Mouse (Mus musculus): Measurements from ENCODE around the gene Ass1. TPM values are rescaled to one million over a fixed set of nuclear protein-coding genes. Genes with fewer than 3 reads are reported as not detected.

Ass1 gene
- polyA plus RNA-seq, 1 experiment: 212 TPM

DNA sequence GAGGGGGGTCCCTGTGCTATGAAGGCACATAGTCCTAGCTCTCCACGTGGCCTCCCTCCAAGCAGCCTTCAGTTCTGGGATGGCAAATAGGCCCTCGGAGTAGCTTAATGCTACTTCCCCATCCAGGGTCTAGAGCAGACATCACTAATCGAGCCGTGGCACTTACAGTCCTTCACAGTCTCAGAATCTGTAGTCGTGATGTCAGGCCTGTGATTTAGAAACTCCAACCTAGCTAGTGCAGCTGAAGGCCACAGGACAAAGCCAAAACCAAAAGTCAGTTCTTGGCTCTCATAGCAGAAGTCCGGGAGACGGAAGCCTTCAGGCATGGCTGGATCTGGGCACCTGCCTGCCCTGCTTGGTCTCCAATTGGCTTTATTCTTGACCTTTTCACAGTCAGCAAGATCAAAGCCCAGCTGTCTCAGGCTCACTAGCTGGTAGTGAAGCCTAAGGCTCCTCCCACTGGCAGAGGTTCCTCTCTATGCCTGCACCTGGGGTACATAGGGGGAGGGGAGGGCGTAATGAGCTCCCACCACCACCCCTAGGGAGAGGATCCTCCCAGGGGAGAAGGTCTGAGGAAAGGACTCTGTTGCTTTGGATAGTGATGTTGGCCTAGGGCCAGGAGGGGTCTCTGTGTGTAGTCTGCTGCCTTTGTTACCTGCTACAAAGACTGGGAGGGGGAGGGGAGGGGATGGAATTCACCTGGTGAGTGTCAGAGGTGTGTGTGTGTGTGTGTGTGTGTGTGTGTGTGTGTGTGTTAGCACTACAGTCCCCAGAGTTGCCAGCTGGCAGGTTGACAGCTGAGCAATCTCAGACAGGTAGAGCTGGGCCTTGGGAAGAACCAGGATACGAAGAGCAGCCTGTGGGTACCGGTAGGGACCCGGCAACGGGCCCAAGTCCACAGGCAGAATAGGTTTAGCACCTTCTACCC lies 7.5 kb downstream of the Ass1 start:
- TF ChIP-seq POLR2A (IDR thresholded peaks at IDR 0.05; ENCODE audit: low read depth, low read length) (no peak), CTCF (IDR thresholded peaks at IDR 0.05; ENCODE audit: borderline replicate concordance, insufficient read depth, low read length) (no peak)
- H3K27ac ChIP-seq (ENCODE audit: insufficient read depth, low read length): no peak overlapping the region
- H3K4me3 ChIP-seq (ENCODE audit: insufficient read depth, low read length): no peak overlapping the region
- H3K4me1 ChIP-seq (ENCODE audit: control insufficient read depth, insufficient read depth, low read length): no peaks in the 10 kb centered on the region

DNA sequence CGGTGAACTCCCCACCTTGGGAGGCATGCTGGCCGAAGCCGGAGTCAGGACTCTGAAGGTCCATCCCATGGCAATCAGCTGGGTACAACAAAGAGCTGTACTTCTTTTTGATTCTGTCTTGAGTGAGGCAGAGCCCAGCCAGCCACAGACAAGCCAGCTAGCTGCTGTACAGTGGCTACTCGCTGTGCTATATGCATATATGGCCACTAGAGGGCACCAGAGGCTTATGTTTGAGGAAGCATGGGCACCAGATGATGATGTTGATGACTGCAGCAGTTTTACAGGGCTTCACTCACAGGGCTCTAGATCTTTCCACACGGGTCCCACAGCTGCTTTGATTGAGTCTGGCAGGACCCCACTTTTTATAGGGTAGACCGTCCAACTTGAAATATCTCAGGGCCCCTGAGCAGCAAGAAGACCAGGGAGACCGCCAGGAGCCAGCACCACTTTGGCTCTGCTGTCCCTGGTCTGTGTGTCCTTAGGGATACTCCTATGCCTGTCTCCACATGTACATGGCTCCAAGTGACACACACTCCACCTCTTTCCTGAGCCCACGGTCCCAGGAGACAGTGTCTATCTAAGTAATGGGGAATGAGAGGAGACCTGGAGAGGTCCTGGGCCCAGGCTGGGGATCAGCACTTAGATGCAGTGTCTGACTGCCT lies 13.0 kb downstream of the Ass1 start:
- Histone ChIP-seq H3K4me1 (ENCODE audit: control insufficient read depth, insufficient read depth, low read length) (no peaks in the 10 kb centered on the region), H3K4me3 (ENCODE audit: insufficient read depth, low read length) (no peak overlapping the region), H3K27ac (ENCODE audit: insufficient read depth, low read length) (no peak overlapping the region)
- peak; percentile 66; the same call in 1 of the 2 replicates for TF ChIP-seq CTCF (IDR thresholded peaks at IDR 0.05; ENCODE audit: borderline replicate concordance, insufficient read depth, low read length)
- TF ChIP-seq POLR2A (IDR thresholded peaks at IDR 0.05; ENCODE audit: low read depth, low read length): no peak

DNA sequence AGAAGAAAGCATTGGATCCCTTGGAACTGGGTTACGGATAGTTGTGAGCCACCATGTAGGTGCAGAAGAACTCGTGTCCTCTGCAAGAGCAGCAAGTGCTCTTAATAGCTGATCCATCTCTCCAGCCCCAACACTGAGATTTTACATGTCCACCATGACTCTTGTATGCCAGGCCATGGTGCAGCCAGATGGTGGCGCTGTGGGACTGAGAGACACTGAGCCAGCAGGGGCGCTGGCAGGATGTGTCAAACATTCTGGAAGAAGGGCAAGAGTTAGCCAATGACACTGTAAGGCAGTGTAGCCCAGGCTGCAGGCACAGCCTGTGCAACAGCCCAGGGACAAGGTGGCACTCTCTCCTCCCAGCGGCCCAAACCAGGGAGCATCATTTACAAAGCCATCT lies 14.2 kb downstream of the Ass1 start:
- Histone ChIP-seq H3K27ac (ENCODE audit: insufficient read depth, low read length) (no peak overlapping the region), H3K4me1 (ENCODE audit: control insufficient read depth, insufficient read depth, low read length) (no peaks in the 10 kb centered on the region), H3K4me3 (ENCODE audit: insufficient read depth, low read length) (no peak overlapping the region)
- TF ChIP-seq POLR2A (IDR thresholded peaks at IDR 0.05; ENCODE audit: low read depth, low read length) (no peak), CTCF (IDR thresholded peaks at IDR 0.05; ENCODE audit: borderline replicate concordance, insufficient read depth, low read length) (peak; percentile 95)

DNA sequence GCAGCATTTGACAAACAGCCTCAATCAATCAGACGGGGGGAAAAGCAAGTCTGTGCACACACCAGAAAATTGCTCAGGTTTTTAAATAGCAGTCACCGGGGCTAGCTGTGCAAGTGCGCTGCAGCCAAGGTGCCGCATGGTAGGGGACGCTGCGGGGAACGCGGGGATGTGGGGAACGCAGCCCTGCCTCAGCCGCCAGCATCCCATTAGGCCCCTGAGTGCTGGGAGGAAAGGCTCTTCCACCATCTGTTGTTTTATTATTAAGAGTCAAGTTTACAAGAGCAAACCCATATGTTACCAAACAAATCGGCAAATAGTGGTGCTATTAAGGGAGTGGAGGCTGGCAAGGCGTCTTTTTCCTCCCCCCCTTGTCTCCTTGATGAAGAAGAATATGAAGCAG lies 19.2 kb downstream of the Ass1 start:
- Histone ChIP-seq H3K4me3 (ENCODE audit: insufficient read depth, low read length) (no peak overlapping the region), H3K4me1 (ENCODE audit: control insufficient read depth, insufficient read depth, low read length) (no peaks in the 10 kb centered on the region), H3K27ac (ENCODE audit: insufficient read depth, low read length) (no peak overlapping the region)
- no peak for TF ChIP-seq POLR2A (IDR thresholded peaks at IDR 0.05; ENCODE audit: low read depth, low read length)
- no peak for TF ChIP-seq CTCF (IDR thresholded peaks at IDR 0.05; ENCODE audit: borderline replicate concordance, insufficient read depth, low read length)

- TF ChIP-seq CTCF (IDR thresholded peaks at IDR 0.05; ENCODE audit: borderline replicate concordance, insufficient read depth, low read length) (no peak), POLR2A (IDR thresholded peaks at IDR 0.05; ENCODE audit: low read depth, low read length) (no peak)
- no peaks in the 10 kb centered on the region for H3K4me1 ChIP-seq (ENCODE audit: control insufficient read depth, insufficient read depth, low read length)
- no peak overlapping the region for H3K4me3 ChIP-seq (ENCODE audit: insufficient read depth, low read length)
- H3K27ac ChIP-seq (ENCODE audit: insufficient read depth, low read length): no peak overlapping the region
These were observed 20.5 kb downstream of the Ass1 start for GRCm38 (mm10) chr2:31490556-31490955.

GRCm38 (mm10) chr2:31492308-31492707 lies 22.3 kb downstream of the Ass1 start:
- no peak for TF ChIP-seq POLR2A (IDR thresholded peaks at IDR 0.05; ENCODE audit: low read depth, low read length)
- TF ChIP-seq CTCF (IDR thresholded peaks at IDR 0.05; ENCODE audit: borderline replicate concordance, insufficient read depth, low read length): peak; percentile 15; the same call in 1 of the 2 replicates
- H3K4me1 ChIP-seq (ENCODE audit: control insufficient read depth, insufficient read depth, low read length): no peaks in the 10 kb centered on the region

DNA sequence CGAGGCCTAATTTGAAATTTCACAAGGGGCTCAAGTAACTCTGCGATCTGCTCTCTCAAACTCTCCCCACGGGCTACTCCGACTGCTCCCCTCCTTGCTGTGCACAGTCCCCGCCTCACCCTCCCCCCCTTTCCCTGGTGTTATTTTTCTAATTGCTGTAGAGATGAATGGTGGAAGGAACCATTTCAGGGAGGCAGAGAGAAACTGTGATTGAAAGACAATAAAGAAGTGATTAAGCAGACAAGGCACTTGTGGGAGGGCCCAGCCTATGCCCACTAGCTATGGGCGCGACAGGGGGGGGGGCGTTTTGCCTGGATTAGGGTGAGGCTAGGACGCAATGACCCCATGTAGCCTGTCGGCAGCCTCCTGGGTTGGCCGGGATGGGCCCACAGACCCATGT lies 23.2 kb downstream of the Ass1 start:
- no peak overlapping the region for H3K4me3 ChIP-seq (ENCODE audit: insufficient read depth, low read length)
- no peaks in the 10 kb centered on the region for H3K4me1 ChIP-seq (ENCODE audit: control insufficient read depth, insufficient read depth, low read length)
- TF ChIP-seq CTCF (IDR thresholded peaks at IDR 0.05; ENCODE audit: borderline replicate concordance, insufficient read depth, low read length) (no peak), POLR2A (IDR thresholded peaks at IDR 0.05; ENCODE audit: low read depth, low read length) (no peak)
- H3K27ac ChIP-seq (ENCODE audit: insufficient read depth, low read length): no peak overlapping the region

More at GRCm38 (mm10) chr2:31492308-31492707, 22.3 kb downstream of the Ass1 start:
- Histone ChIP-seq H3K27ac (ENCODE audit: insufficient read depth, low read length) (no peak overlapping the region), H3K4me3 (ENCODE audit: insufficient read depth, low read length) (no peak overlapping the region)

GRCm38 (mm10) chr2:31494315-31494714 lies 24.3 kb downstream of the Ass1 start:
- TF ChIP-seq POLR2A (IDR thresholded peaks at IDR 0.05; ENCODE audit: low read depth, low read length) (no peak), CTCF (IDR thresholded peaks at IDR 0.05; ENCODE audit: borderline replicate concordance, insufficient read depth, low read length) (no peak)
- Histone ChIP-seq H3K4me3 (ENCODE audit: insufficient read depth, low read length) (no peak overlapping the region), H3K27ac (ENCODE audit: insufficient read depth, low read length) (no peak overlapping the region), H3K4me1 (ENCODE audit: control insufficient read depth, insufficient read depth, low read length) (no peaks in the 10 kb centered on the region)

GRCm38 (mm10) chr2:31495046-31495476 lies 25.1 kb downstream of the Ass1 start:
- H3K4me3 ChIP-seq (ENCODE audit: insufficient read depth, low read length): no peak overlapping the region
- TF ChIP-seq POLR2A (IDR thresholded peaks at IDR 0.05; ENCODE audit: low read depth, low read length) (no peak), CTCF (IDR thresholded peaks at IDR 0.05; ENCODE audit: borderline replicate concordance, insufficient read depth, low read length) (no peak)
- H3K4me1 ChIP-seq (ENCODE audit: control insufficient read depth, insufficient read depth, low read length): no peaks in the 10 kb centered on the region
- H3K27ac ChIP-seq (ENCODE audit: insufficient read depth, low read length): no peak overlapping the region

GRCm38 (mm10) chr2:31496141-31496540 lies 26.1 kb downstream of the Ass1 start:
- TF ChIP-seq CTCF (IDR thresholded peaks at IDR 0.05; ENCODE audit: borderline replicate concordance, insufficient read depth, low read length) (no peak), POLR2A (IDR thresholded peaks at IDR 0.05; ENCODE audit: low read depth, low read length) (no peak)
- Histone ChIP-seq H3K27ac (ENCODE audit: insufficient read depth, low read length) (no peak overlapping the region), H3K4me1 (ENCODE audit: control insufficient read depth, insufficient read depth, low read length) (no peaks in the 10 kb centered on the region), H3K4me3 (ENCODE audit: insufficient read depth, low read length) (no peak overlapping the region)
